Mouse (Mus musculus) retina, postnatal 1 day (tissue): ENCODE measurements around the gene Cntf.
A peak's percentile ranks its signal among the peaks of the same experiment; 100 is the strongest.

ENCODE experiments used
- DNase-seq: peaks from one replicate; pipeline ENCODE4 v3.0.0-alpha.2; 2012

The Cntf gene

GRCm38 (mm10) chr19:12765308-12765707 lies at the start of gene Cntf:
Gene Cntf, minus strand, starts transcription at chr19:12765632.
- DNase-seq: peak; percentile 19

- DNase-seq: no peak
Measured at GRCm38 (mm10) chr19:12813883-12814282, 48.5 kb upstream of the Cntf start.

- DNase-seq: no peak
Measured at GRCm38 (mm10) chr19:12812644-12813364, 47.4 kb upstream of the Cntf start.

- DNase-seq: no peak
Measured at GRCm38 (mm10) chr19:12806214-12806613, 40.8 kb upstream of the Cntf start.

- DNase-seq: no peak
Measured at GRCm38 (mm10) chr19:12805730-12806129, 40.3 kb upstream of the Cntf start.

GRCm38 (mm10) chr19:12804237-12804636 lies 38.8 kb upstream of the Cntf start:
- no peak for DNase-seq

GRCm38 (mm10) chr19:12802830-12803229 lies 37.4 kb upstream of the Cntf start:
- DNase-seq: no peak

GRCm38 (mm10) chr19:12801046-12801445 lies 35.6 kb upstream of the Cntf start:
- no peak for DNase-seq

GRCm38 (mm10) chr19:12800621-12801020 lies 35.2 kb upstream of the Cntf start:
- no peak for DNase-seq

GRCm38 (mm10) chr19:12799081-12799480 lies 33.6 kb upstream of the Cntf start:
- no peak for DNase-seq

GRCm38 (mm10) chr19:12798404-12798803 lies 33.0 kb upstream of the Cntf start:
- no peak for DNase-seq

GRCm38 (mm10) chr19:12797071-12797470 lies 31.6 kb upstream of the Cntf start:
- peak; percentile 46 for DNase-seq

- no peak for DNase-seq
Measured at GRCm38 (mm10) chr19:12796328-12796931, 31.0 kb upstream of the Cntf start.

- peak; percentile 99 for DNase-seq
Measured at GRCm38 (mm10) chr19:12795511-12796327, 30.3 kb upstream of the Cntf start, which contains the start of the genes Zfp91 and Lpxn. Gene Zfp91, minus strand, starts transcription at chr19:12796126. Gene Lpxn, plus strand, starts transcription at chr19:12796193.

GRCm38 (mm10) chr19:12795110-12795509 lies 29.7 kb upstream of the Cntf start:
- no peak for DNase-seq

- DNase-seq: peak; percentile 95
Measured at GRCm38 (mm10) chr19:12794056-12795044, 28.9 kb upstream of the Cntf start.

GRCm38 (mm10) chr19:12792374-12792773 lies 26.9 kb upstream of the Cntf start:
- DNase-seq: no peak

- DNase-seq: no peak
Measured at GRCm38 (mm10) chr19:12787721-12788120, 22.3 kb upstream of the Cntf start.

- no peak for DNase-seq
Measured at GRCm38 (mm10) chr19:12786803-12787395, 21.5 kb upstream of the Cntf start.

GRCm38 (mm10) chr19:12780437-12780836 lies 15.0 kb upstream of the Cntf start:
- DNase-seq: no peak

- DNase-seq: no peak
Measured at GRCm38 (mm10) chr19:12770888-12771287, 5.5 kb upstream of the Cntf start.
